Mouse (Mus musculus) cerebellum, postnatal 14 days (tissue): ENCODE measurements around the gene Klhl23.
A peak's percentile ranks its signal among the peaks of the same experiment; 100 is the strongest.

Source experiments
- DNase-seq, 2 experiments: peaks; one replicate each; pipeline ENCODE4 v3.0.0; 2021; ENCODE audit warnings: mixed read lengths in 2 of 2

Klhl23 gene

DNA sequence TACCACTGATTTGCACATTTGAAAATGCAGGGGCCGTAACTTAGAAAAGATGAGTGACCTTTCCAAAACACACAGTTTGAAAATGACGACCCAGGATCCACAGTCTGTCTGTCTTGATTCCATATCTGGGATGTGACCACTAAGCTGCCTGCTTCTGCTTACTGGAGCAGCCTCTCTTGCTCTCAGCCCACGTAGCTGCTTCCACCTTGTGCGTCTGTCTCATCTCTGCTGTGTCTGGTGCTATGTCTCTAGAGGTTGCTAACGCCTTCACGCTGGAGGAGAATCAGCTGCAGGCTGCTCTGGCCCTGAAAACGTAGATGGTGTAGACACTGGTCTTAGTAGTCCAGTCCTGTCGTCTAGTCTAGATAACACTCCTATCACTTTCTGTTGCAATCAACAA, 8.4 kb downstream of the Klhl23 start:
- no peak for DNase-seq

DNA sequence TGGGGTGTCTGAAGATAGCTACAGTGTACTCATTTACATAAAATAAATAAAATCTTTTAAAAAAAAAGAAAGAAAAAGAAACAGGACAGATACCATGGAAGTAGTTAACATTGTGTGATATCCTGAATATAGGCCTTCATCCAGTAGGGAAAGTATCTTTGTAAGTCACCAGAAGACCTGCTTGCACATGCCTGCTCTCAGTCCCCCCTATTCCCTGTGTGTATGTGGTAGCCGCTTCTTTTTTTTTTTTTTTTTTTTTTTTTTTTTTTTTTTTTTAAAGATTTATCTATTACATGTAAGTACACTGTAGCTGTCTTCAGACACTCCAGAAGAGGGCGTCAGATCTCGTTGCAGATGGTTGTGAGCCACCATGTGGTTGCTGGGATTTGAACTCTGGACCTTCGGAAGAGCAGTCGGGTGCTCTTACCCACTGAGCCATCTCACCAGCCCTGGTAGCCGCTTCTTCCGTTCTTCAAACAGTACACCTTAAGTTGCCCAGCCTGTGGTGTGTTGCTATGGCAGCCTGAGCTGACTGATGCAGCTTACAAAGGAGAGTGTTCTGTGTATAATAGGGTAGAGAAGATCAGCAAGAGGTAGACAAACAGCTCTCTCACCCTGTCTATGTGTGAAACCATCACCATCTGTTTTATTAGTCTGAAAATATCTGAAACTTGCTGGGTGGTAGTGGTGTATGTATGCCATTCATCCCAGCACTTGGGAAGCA, 15.7 kb downstream of the Klhl23 start:
- DNase-seq: no peak

DNA sequence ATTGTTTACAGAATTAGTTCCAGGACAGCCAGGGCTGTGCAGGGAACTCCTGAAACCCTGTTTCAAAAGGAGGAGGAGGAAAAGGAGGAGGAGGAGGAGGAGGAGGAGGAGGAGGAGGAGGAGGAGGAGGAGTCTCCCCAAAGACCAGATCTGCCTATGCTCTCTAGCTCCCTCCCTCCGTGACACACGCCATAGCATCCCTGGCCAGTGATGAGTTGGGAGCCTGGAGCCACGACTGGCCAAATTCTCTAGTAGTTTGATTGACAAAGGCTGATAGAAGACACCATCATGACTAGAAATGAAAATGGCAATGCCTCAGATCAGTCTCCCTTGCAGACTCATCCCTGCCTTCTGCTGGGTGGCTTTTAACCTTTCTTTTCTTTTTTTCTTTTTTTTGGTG, 16.3 kb downstream of the Klhl23 start:
- DNase-seq: no peak

DNA sequence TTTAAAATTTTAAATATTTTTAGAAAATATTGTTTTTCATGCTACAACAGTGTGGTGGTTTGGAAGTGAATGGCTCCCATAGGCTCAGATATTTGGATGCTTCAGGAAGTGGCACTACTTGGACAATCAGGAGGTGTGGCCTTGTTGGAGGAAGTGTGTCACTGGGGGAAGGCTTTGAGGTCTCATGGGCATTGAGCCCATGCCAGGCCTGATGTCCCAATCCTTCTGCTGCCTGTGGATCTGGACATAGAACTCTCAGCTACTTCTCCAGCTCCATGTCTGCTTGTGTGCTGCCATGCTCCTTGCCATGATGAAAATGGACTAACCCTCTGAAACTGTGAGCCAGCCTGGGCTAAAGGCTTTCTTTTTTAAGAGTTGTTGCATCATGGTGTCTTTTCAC, 17.0 kb downstream of the Klhl23 start:
- no peak for DNase-seq

DNA sequence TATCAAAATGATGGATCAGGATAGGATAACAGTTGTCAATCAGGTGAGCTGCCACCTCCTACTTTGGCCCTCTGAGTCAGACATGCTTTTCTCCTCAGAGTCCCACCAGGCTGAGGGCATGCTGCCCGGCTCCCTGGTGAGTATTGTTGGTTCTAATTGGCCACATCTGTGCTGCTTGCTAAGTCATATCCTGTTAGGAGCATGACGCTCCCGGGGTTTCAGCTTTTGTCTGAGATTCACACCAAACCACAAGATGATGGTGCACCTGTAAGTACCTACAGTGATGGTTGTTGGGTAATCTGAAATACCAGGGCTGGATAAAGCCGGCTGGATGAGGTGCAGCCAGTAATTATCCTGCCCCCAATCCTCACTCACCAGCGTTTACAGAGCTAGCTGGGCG, 18.5 kb downstream of the Klhl23 start:
- peak; percentile 63 to 72 for DNase-seq

DNA sequence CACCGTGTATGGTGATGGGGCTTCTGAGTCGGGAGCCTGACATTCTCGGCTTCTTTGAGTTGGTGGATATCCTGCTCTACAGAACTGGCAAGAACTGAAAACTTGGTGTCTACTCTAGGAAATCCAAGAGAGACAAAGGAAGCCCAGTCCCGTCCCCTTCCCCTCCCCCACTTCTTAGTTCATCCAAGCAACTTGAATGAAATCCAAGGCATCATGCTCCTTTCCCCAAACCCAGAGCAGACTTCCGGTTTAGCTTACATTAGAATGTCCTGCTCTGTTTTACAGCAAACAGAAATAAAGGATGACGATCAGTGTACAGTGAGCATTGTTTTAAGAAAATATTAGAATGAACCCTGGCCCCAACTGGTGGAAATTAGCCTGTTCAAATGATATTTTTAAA, 27.5 kb downstream of the Klhl23 start:
- no peak for DNase-seq

DNA sequence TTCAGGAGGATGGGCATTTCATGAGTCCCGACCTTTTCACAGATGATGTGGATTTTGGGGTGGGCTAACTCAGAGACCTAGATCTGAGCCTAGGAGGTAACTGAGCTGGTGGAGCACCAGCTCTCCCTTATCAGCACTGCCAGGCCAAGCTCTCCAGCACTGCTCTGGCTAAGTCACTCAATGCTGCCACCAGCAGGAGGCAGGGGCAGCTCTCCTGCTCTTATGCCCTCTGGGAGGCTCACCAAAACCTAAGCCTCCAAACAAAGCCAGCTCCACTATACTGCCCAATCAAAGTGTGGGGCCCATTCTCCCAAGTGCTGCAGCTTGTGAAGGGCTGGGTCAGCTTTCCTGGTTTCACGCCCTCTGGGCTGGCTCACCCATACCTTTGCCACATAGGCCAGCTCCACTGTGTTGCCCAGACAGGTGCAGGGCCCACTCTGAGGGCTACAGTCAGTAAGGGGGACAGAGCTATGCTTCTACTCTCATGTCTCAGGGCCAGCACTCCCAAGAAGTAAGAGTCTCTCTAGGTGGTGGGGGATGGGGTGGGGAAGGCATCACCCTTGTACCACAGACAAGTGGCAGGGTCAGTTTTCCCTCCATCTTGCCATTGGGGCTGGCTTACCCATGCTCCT, 29.8 kb downstream of the Klhl23 start:
- no peak for DNase-seq

DNA sequence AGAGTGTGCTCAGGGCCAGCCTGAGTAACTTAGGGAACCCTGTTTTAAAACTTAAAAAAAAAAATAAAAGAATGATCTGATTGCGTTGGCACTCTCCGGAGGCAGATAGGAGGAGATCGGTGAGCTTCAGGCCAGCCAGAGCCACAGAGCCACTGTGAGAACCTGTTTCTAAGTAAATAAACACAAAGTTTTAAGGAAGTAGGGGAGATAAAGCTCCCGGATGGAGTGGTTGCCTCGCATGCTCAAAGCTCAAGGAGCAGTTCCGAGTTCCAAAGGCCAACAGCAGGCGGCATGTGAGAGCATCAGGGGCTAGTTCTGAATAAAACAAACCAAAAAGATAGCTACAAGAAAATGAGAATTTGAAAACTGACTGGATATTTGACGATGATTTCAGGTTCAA, 34.6 kb downstream of the Klhl23 start:
- no peak for DNase-seq

DNA sequence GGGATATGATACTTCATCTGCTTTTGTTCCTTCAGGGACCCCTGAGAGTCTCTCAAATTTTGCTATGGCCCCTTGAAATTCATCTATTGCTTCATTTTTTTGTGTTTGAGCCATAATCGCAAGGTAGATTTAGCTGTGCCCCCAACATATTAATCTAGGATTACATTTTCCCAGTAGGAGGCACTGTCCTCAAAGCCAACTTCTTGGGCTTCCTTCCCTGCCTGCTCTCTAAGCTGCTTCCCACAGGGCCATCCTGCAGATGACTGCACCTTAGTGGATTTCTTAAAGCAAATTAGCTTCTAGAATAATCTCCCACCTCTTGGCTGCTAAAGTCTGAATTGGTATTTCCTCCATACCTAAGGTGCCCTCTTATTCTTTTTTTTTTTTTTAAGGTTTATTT, 36.1 kb downstream of the Klhl23 start:
- DNase-seq: no peak

DNA sequence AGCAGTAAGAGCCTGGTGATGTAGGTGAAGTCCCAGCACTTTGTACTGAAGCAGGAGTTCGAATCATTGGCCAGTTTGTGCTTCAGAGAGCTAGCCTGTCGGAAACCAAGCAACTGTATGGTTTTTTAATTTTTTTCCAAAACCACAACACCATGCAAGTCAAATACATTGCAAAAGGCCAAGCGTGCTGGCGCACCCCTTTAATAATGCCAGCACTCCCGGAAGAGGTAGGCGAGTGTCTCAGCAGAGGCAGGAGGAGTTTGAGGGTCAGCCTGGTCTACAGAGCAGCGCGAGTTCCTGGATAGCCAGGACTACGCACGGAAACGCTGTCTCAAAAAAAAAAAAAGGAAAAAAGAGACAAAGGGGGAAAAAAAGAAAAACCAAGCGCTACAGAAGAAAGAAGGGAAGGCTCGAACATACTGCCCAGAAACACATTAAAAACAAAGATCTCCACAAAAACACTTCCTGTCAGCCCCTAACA, 39.3 kb downstream of the Klhl23 start:
- DNase-seq: peak; percentile 39 to 48

DNA sequence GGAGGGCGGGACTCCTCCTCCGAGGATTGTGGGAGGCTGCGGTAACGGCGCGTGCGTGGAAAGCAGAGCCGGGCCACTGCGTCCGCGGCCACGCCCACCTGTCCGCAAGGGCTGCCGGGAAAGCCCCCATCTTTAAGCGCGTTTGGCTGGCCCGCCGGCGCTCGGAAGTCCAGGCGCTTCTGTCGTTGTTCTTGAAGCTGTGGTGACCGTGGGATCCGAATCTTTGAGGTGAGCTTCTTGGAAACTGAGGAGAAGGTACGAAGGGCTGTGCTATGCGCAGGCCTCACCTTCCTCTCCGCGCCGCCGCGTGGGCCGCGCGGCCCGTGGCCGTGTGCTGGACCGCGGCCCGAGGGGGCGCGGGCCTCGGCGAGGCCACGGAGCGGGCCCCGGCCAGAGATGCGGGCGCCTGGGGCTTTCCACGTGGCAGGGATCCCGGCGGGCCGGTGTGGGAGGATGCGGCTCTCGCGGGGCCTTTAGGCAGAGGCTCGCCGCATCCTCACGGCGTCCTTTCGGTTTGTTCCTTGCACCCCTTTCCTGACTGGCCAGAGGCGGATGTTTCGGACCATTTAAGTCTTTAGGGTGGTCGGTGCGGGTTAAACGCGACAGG, 39.8 kb downstream of the Klhl23 start, which contains the start of gene Ssb:
Gene Ssb, plus strand, starts transcription at position 78 of the 607 bp plus-strand sequence.
- peak; percentile 95 to 96 for DNase-seq

DNA sequence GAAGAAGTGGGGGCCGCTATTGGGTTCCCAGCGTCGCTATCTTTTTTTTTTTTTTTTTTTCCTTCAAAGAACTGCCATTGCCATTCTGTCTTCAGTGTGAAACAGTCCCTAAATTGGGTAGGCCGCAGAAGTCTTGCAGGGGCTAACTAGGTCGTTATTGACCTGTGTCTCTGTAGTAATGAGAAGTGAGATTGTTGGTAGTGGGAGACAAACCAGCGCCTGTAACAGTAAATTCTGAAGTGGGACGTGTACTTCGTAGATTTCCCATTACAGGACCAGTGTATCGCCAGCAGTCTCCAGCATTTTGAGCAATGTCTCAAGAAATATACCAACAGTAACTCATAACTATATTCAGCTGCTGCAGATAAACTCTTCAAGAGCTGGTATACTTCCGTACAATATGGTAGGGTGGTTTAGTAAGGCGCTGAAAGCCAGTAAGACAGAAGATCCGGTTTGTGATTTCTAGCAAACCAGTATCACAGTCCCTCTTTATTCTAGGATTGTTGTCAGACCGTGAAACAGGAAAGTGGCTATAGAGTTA, 40.4 kb downstream of the Klhl23 start:
- no peak for DNase-seq

DNA sequence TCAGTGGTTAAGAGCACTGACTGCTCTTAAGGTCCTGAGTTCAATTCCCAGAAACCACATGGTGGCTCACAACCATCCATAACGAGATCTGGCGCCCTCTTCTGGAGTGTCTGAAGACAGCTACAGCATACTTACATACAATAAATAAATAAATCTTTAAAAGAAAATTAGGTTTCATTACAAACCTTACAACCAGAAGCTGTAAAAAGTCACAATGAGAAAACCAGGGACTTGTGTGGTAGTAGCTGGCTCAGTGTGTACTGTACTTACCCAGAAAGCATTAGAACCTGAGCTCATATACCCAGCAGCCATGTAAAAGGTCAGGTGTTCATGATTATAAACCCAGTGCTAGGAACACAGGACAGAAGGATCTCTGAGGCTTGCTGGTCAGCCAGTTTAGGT, 62.2 kb downstream of the Klhl23 start:
- no peak for DNase-seq

DNA sequence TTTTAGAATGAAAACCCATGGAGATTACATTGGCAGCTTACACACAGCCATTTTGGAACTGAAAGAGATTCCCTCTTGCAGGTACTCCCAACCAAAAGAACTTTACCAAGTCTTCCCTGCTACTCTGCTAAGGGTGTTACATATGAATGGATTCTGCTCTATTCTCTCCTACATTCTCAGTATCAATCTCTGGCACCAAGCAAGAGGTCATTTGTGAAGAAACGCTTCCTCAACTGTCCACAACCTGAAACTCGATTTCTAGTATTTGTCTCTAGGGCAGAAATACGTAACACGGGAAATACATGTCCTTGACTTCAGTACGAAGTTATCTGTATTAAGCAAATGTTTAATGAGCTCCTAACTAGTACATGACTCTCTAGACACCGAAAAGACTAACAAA, 62.8 kb downstream of the Klhl23 start:
- no peak for DNase-seq

DNA sequence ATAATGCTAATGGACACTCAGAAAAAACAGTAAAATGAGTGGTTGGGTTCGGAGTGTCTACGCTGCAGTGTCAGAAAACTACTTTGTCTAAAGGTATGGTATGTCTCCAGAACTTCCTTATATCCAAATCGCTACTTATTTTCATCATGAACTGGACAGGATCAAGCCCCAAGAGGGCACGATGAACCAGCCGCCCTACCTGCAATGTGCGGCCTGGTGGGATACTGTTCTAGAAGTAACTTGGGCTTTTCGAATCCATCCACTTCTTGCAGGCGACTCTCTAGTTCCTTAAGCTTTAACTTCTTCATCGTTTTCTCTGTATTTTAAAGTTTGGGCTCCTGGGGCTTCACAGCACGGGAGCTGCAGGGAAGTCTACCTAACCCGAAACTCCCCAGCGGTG, 63.3 kb downstream of the Klhl23 start:
- no peak for DNase-seq

DNA sequence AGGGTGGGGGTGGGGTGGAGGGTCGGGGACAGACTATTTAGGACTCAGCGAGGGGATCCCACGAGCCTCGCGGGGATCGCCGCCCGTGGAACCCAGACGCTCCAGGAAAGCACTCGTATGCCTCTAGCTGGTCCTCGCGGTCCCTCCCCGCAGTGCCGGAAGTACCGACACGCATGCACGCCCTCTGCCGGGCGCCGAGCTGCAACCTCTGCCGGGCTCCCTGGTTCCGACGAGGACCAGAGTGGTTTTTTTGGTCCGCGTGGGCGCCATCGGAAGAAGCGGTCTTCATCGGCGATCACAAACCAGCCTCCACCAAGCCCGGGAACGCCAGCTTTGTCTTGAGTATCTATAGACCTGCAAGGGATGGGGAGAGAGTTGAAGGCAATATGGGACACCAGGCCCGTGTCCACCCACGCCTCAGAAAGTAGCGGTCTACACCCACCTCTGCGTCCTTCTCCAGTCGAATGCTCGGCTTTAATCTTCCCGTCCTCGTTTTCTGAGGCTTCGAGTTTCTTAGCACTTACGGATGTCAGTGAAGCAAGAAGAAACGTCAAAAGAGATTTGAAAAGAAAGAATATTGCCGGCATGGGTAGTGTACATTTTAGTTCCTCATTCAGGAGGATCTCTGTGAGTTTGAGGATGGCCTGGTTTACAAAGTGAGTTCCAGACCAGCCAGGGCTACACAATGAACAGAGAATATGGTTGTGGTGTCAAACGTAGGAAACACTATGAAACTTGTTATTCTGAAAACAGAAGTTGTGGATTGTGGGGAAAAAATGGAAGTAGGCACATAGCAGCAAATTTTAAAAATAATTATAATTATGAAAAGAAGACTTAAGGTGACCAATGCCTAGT, 63.9 kb downstream of the Klhl23 start, which contains the start of gene Mettl5:
Gene Mettl5, minus strand, starts transcription at position 165 of the 855 bp plus-strand sequence.
- peak; percentile 89 to 93 for DNase-seq
